Mouse (Mus musculus) testis, adult 2 months (tissue): ENCODE results near the gene Arhgef3.

Source experiments
- CTCF ChIP-seq: fragments of 200-500 bp; IDR thresholded peaks from 2 replicates; pipeline ENCODE4 v1.5.1; 2012; ENCODE audit warnings: low read depth, mild to moderate bottlenecking, inconsistent platforms, low read length, moderate library complexity; ENCODE audit not compliant: control insufficient read depth, insufficient read depth, insufficient replicate concordance
- POLR2A ChIP-seq: fragments of 200-500 bp; IDR thresholded peaks from 2 replicates; pipeline ENCODE4 v1.6.1; 2012; ENCODE audit warnings: low read depth, mild to moderate bottlenecking, inconsistent platforms, low read length, moderate library complexity; ENCODE audit not compliant: control insufficient read depth

GRCm38 (mm10) chr14:27085999-27086398 lies 28.7 kb upstream of the Arhgef3 start:
- TF ChIP-seq CTCF (no peak), POLR2A (no peak)
